Mouse (Mus musculus) megakaryocyte, embryonic 14.5 days (primary cell): ENCODE measurements around the gene Mif.

ENCODE experiments used
- FLI1 ChIP-seq: IDR thresholded peaks from 2 replicates; pipeline ENCODE4 v1.6.1; 2012; ENCODE audit warnings: low read length, inconsistent platforms, mixed read lengths
- GATA1 ChIP-seq: IDR thresholded peaks from 3 replicates; pipeline ENCODE4 v1.6.1; 2012; ENCODE audit warnings: mixed read lengths, low read length, inconsistent platforms, borderline replicate concordance

DNA sequence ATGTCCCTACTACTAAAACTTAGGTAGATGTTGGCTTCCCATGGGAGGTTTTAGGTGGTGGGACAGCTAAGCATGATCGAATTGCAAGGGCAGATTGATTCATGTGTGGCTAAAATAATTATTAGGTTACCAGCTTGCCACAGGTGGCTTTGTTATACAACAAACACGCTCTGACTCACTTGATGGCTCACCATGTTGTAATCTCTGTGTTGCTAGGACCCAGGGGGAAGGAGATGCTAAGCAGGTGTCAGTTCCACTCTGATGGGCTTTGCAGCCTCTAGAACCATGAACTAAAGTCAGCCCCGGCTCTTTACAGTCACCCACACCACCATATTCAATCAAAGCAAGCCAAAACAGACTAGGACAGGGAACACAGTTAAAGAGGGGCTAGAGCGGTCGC, 40.2 kb downstream of the Mif start:
- TF ChIP-seq GATA1 (no peak), FLI1 (no peak)
